Mouse (Mus musculus) 3T3-L1 (cell line): ENCODE results near the gene Nat8f7.
"Not testable (repeated sequence)": the region's sequence is repeated elsewhere in the genome, so short reads cannot be mapped to it uniquely, and the experiment has no call there.

Experiments used
- DNase-seq: peaks from one replicate; pipeline ENCODE4 v3.0.0-alpha.2; 2015; ENCODE audit warnings: low read depth, low spot score

The Nat8f7 gene

GRCm38 (mm10) chr6:85713105-85713504, at the start of gene Nat8f7:
Gene Nat8f7 (minus strand): TSS chr6:85713205.
- not testable (repeated sequence) for DNase-seq

DNA sequence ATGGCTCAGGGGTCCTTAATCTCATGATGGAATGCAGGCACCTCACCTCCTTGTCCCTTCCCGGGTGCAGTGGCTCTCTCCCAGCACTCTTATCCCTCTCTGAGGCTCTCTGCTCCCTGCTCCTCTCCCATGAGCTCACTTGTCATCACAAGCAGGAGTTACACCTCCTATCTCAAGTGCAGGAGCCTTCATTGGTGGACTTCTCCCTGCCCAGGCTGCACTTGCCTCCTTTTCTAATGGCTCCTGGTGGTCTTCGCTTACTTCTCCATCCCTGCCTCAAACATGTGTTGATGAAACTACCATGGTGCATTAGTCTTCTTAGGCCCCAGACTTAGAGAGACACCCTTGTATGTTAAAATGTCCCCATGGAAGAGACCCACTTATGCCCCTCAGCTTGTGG, 49.7 kb upstream of the Nat8f7 start:
- not testable (repeated sequence) for DNase-seq

DNA sequence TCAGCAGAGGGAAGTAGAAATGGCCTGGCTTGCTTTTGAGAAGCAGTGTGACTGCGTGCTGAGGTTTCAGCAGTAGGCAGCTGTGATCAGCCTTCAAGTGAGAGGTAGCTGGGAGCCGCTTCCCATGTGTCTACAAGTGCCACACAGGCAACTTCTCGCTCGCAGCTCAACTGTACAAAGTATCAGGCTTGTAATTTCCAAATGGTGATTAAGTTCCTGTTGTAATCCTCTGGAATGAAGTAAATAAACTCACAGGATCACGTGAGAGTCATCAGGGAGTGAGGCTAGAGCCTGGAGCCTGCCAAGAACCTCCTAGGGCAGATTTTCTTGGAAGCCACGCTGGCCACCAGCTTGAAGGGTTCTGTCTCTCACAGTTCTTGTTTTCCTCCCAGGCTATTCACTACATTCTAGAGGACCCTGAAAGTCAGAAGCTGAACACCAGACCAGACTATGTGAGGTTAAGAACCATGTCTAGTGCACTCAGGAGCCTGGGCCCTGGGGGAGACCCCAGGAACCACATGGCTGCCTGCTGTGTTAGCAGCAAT, 42.8 kb upstream of the Nat8f7 start:
- not testable (repeated sequence) for DNase-seq

DNA sequence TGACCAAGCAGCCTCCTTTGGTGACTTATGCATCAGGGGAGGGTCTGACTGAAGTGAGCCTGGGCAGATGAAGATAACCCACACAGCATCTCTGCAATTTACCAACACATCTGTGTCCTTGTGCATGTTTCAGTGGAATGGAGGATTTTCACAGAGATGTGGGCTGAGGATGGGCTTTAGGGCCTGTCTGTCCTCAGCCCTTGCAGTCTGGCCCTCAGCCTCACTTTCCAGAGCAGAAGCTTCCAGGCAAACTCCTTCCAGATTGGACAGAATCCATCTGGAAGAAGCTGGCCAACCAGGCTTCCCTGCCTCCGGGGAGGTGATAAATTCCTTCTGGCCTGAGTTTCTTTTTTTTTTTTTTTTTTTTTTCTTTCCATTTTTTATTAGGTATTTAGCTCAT, 3.4 kb downstream of the Nat8f7 start:
- DNase-seq: not testable (repeated sequence)

DNA sequence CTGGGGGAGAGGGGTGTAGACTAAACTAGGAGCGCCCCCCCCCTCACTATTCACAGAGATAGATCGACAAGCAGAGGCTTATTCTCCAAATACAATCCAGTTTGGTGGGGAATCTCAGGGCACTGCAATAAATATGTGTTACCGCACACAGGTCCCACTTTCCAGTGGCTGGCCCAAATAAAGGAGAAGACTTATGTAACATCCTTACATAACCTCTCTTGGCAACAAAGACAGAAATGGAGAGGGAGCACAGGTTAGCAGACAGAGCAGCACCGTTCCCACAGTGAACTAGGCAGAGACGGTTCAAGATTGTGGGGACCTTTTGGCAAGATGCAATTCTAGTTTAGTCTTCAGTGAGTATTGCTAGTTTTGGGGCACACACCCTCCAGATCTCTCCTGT, 3.8 kb downstream of the Nat8f7 start:
- not testable (repeated sequence) for DNase-seq

GRCm38 (mm10) chr6:85701943-85702342, 11.1 kb downstream of the Nat8f7 start:
- DNase-seq: peak; percentile 22
